Mouse (Mus musculus) adipocyte (in vitro differentiated cells): ENCODE results near the gene Cyp2b10.
"Not testable (repeated sequence)": the region's sequence is repeated elsewhere in the genome, so short reads cannot be mapped to it uniquely, and the experiment has no call there.

Source experiments
- DNase-seq: peaks from one replicate; pipeline ENCODE4 v3.0.0-alpha.2; 2016; ENCODE audit warnings: low spot score

Gene Cyp2b10

GRCm38 (mm10) chr7:25897411-25897810 is at the start of gene Cyp2b10:
Gene Cyp2b10 (plus strand): TSS chr7:25897620.
- DNase-seq = peak; percentile 2

- peak; percentile 67 for DNase-seq
These were observed 49.5 kb upstream of the Cyp2b10 start for GRCm38 (mm10) chr7:25847722-25848443.

DNA sequence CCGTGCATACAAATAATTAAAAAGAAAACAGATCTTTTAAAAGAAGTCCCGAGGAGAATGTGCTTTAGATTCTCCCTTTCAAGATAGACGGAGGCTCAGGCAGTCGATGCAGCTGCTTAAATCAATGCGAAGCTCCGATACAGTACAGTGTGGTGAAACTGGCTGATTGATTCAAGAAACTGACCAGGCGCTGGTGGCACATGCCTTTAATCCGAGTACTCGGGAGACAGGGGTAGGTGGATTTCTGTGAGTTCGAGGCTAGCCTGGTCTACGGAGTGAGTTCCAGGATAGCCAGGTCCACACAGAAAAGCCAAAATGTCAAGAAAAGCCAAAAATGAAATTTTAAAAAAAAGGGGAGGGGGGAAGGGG is 49.0 kb upstream of the Cyp2b10 start:
- DNase-seq = no peak

DNA sequence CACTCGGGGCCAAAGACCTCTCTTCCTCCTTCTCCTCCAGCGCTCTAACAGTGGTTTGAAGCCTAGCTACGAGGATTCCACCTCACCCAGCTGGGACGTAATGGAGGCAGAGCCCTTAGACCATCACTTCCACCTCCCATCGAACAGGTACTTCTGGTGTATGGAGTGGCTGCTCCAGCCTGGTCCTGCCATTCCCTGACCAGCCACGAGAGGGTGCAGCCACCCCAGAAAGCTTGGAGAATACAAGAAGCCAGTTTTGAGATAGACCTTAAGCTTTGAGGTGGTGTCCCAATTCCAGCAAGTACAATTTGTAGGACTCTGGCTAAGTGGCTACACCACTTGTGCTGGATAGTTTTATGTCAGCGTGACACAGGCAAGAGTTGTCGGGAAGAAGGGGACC is 42.3 kb upstream of the Cyp2b10 start:
- peak; percentile 65 for DNase-seq

- DNase-seq = no peak
These were observed 37.2 kb upstream of the Cyp2b10 start for GRCm38 (mm10) chr7:25859962-25860870.

- DNase-seq = no peak
These were observed 35.1 kb upstream of the Cyp2b10 start for GRCm38 (mm10) chr7:25862365-25862764.

DNA sequence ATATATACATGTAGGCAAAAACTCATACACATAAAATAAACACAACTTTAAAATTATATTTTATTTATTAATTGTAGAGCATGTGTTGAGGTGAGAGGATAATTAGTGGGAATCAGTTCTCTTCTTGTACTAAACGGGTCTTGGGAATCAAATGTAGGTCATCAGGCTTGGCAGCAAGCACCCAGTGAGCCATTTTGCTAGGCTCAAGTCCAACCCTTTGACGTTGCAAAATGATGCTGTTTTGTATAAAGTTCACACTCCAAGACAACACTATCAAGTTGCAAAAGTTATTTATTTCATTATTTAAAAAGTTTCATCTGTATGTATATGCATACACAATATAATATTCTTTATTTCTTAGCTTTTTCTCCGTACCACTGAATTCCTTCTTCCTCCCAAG is 33.7 kb upstream of the Cyp2b10 start:
- peak; percentile 87 for DNase-seq

DNA sequence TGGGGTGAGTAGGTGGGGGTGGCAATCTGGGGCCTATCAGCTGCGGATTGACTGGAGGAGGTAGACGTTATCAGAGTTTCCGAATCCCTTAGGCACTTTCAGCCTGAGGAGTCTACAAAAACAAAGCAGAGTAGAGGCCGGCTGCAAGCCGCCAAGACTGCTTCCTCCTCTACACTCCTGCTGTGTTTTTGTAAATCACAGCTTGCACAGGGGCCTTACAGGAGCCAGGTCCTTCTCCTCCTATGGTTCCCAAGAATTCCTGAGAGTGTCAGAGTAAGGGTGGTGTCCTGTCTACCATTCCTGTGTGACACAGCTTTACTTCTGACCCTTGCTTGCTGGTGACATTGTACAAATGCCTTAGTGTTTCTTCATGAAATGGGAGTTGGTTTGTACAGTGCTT is 32.6 kb upstream of the Cyp2b10 start:
- DNase-seq = no peak

DNA sequence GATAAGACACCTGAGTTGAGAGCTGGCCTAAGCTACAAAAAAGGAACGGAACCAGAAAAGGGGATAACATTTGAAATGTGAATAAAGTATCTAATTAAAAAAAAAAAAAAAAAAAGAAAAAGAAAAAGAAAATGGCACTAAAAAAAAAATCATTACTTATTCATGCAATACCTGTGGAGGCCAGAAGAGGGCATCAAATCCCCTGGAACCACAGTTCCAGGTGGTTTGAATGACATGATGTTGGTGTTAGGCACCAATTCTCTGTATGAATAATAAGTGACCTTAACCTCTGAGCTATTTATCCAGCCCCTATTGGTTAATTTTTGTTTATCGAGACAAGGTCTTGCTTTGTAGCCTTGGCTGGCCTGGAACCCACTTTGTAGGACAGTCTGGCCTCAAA is 27.6 kb upstream of the Cyp2b10 start:
- peak; percentile 16 for DNase-seq

DNA sequence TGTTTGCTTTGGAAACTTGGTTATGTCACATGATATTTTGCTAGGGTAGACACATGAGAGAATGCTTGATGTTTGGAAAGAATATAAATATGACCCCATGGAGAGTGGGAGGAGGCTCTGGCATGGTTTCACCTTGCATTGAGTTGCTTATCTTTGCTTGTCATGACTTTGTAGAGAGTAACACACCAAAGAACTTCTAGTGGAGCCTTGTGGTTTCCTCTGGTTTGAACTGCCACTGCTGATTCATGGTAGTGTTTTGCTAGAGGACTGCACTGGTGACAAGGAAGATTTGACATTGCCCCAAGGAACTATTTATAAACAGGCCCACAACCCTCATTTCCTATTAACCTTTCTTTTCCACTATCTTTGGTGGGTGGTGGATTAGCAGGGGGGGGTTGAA is 24.8 kb upstream of the Cyp2b10 start:
- no peak for DNase-seq

DNA sequence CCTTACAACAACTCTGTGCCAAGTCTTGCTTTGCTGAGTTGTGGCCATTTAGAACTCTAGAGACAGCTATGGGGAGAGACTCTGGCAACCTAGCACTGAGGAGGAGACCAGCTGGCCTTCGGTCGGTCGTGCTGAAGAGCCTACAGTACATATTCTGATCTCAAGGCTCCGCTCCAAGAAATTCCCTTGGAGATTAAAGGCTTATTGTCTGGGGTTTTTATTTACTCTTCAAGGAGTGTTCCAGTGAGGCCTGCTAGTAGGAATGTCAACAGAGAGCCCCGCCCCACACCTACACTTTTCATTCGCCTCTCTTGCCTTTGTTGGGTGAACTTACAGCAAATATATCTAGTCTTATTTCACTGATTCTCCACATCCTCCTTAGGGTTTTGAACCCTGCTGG is 18.7 kb upstream of the Cyp2b10 start:
- DNase-seq = no peak

- DNase-seq = not testable (repeated sequence)
These were observed 16.7 kb upstream of the Cyp2b10 start for GRCm38 (mm10) chr7:25880721-25881120.

- no peak for DNase-seq
These were observed 13.1 kb upstream of the Cyp2b10 start for GRCm38 (mm10) chr7:25884272-25884671.

DNA sequence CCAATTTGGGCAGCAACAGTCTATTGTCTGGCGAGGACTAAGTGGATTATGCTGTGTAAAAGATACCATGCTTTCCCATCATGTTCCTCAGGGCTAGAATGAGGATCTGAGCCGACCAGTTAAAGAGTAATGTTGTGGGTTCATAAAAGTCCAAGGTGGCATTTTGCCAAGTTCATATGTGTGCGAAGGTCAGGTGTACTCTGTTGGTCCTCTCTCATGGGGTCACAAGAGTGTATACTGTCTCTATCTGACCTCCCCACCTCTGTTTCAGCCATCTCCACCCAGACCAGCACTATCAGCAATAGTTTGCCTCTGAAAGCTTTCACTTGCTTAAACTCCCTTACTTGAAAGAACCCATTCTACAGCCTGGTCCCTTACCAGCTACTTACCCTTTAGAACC is 9.7 kb upstream of the Cyp2b10 start:
- no peak for DNase-seq

DNA sequence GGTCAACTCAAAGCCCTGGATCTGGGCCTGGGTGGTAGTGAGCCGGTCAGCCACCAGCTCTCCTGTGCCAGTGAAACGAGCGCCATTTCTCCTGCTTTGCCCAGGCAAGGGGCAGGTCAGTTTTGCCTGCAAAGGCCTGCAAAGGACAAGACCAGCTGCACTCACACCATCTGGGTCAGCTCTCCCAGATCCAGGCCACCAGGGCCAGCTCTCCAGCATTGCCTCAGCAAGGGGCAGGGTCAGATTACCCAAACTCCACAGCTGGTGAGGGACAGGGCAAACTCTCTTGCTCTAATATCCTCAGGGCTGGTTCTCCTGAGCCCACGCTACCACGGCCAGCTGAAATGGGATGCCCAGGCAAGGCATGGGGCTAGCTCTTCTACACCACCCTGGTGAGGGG is 4.3 kb upstream of the Cyp2b10 start:
- peak; percentile 9 for DNase-seq

DNA sequence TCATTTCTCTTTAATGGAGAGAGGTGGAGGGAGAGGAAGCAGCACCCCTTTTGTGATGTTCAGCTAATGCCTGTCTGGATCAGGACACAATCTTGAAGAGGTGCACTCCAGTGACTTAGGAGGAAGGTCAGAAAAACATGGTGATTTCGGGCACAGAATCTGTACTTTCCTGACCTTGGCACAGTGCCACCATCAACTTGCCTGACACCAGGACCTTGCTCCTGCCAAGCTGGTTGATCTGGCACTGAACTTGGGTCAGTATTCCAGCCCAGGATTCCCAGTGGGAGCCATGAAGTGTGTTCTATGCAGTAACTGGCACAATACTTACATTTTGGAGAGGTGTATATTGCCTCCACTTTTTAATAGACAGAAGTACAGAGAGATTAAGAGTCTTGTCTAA is 2.3 kb upstream of the Cyp2b10 start:
- DNase-seq = no peak

DNA sequence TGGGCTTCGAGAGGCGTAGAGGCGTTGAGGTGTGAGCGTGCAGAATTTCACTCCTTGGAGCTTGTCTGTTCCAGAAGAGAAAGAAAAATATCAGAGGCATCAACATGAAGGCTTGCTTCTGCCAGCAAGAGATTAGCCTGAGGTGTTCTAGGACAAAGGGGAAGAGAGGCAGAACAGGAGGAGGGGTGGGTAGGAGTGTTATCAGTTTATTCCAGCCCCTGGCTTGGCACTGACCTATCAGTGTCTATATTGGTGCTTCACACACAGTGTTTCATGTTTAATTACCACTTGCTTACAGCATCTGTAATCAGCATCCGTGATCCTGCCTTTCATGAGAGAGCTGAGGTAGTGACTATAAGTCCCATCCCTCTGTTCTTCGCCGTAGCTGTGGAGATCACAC is 644 bp downstream of the Cyp2b10 start:
- DNase-seq = no peak

- DNase-seq = peak; percentile 31
These were observed 4.8 kb downstream of the Cyp2b10 start for GRCm38 (mm10) chr7:25902061-25902690.

DNA sequence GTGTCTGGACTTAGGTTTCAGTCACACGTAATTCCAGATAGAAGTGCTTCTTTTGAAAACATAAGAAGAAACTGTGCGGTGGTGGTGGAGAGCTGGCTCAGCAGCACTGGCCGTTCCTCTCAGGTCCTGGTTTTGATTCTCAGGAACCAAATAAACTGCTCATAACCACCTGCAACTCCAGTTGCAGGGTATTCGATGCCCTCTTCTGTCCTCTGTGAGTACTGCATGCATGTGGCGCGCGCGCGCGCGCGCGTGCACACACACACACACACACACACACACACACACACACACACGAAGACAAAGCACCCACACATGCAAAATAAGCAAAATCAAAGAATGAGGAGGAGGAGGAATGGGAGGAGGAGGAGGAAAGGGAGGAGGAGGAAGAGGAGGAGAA is 5.7 kb downstream of the Cyp2b10 start:
- DNase-seq = no peak

DNA sequence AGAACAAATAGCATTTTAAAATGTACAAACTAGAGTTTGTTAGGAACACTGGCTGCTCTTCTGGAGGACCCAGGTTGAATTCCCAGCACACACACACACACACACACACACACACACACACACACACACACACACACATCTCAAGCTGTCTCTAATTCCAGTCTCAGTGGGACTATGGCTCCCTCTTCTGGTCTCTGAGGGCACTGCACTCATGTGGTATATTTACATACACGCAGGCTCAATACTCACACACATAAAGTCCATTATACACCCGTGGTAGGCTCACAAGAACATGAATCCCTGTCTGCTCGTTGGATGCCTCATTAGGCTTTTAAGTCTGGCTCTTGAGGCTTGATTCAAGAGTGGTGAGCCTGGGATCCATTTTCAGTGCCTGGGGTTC is 6.6 kb downstream of the Cyp2b10 start:
- DNase-seq = peak; percentile 14

- DNase-seq = no peak
These were observed 7.1 kb downstream of the Cyp2b10 start for GRCm38 (mm10) chr7:25904489-25904888.

DNA sequence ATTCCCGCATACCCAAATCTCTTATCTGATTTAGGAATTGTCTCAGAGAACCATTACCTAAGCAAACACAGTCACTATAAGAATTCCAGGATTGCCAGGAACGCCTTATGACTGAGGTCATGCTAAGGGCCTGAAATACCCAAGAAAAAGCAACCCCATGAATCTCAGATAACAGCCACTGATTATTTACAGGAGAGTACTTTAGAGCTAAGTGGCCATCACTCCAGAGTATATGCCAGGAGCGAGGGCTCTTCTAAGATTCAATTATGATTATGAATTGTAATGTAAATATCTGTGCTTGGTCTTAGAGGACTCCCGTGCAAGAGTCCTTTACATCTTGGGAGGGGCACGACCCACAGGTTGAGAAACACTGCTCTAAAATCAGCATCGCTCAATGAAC is 10.0 kb downstream of the Cyp2b10 start:
- DNase-seq = no peak

- DNase-seq = no peak
These were observed 12.6 kb downstream of the Cyp2b10 start for GRCm38 (mm10) chr7:25910046-25910445.
